Mouse (Mus musculus) layer of hippocampus, adult 2 months (tissue): ENCODE results near the gene Ifit1bl1. TPM values are rescaled to one million over a fixed set of nuclear protein-coding genes. Genes with fewer than 3 reads are reported as not detected.
"Not testable (repeated sequence)": the region's sequence is repeated elsewhere in the genome, so short reads cannot be mapped to it uniquely, and the experiment has no call there.

ENCODE experiments used
- DNase-seq, 2 experiments: peaks; one replicate each; pipeline ENCODE4 v3.0.0; 2022; ENCODE audit warnings: low spot score in 2 of 2
- H3K27ac ChIP-seq: fragments of 200-600 bp; 2 replicates; pipeline ENCODE4 v1.8.1; 2022
- H3K4me3 ChIP-seq: fragments of 200-600 bp; 2 replicates; pipeline ENCODE4 v1.8.1; 2022; ENCODE audit warnings: mild to moderate bottlenecking
- CTCF ChIP-seq: fragments of 200-600 bp; conservative IDR thresholded peaks from 2 replicates; pipeline ENCODE4 v1.8.1; 2022; ENCODE audit warnings: antibody characterized with exemption, mild to moderate bottlenecking, moderate library complexity
- long read RNA-seq, 2 experiments: library from polyadenylated mRNA; stranded (forward); transcript quantifications; one replicate each; pipeline ENCODE4 v2.0.0; 2021; ENCODE audit warnings: borderline mapping rate in 2 of 2
- total RNA-seq, 2 experiments: library from RNA; stranded (reverse); gene quantifications; 2 replicates each; pipeline ENCODE4 v1.2.3; 2021

Ifit1bl1 gene
- 1 to 10 TPM; 1.3 to 1.9 TPM for total RNA-seq
- long read RNA-seq, experiment 1 = 0 reads
- long read RNA-seq, experiment 2, partial matches to known transcripts = 2 of 2 reads
- long read RNA-seq, experiment 2, other reads (novel, unspliced or antisense) = 0 of 2 reads

- not testable (repeated sequence) for H3K27ac ChIP-seq, DNase-seq, H3K4me3 ChIP-seq
These were observed at the start of gene Ifit1bl1 for GRCm38 (mm10) chr19:34601888-34602287. Gene Ifit1bl1 (minus strand): TSS chr19:34601956.

DNA sequence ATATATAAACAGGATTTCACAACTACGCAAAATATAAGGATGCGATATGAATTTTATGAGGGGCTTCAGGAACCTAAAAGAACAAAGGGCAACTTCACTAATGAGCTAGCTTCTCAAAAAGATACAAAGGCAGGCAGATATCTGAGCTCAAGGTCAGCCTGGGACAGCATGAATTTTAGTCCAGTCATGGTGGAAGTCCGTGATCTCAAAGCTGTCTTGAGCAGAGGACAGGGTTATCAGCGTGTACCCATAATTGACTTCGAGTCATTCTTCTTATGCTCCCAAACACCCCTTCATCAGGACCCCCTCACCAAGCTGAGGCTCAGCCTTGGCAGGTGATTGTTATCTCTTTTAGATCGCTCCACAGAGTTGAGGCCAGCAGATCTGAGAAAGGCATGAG lies 49.2 kb upstream of the Ifit1bl1 start:
- TF ChIP-seq CTCF = no peak
- H3K4me3 ChIP-seq = no peak overlapping the region

DNA sequence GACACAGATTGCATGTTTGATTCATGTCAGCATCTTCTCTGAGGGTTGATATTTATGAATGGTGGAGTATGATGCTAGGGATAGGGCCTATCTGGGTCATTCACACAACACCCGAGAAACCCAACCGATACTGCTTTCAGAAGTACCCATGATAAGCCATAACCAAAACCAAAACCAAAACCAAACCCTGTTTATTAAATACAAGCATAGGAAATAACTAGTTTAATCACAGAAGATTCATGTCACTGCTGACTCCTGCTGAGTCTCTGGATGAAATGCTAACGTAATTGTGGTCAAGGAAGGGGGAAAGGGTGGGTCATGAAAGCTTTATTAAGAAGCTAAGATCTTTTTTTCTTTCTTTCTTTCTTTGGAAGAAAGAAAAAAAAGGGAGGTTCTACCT lies 48.5 kb upstream of the Ifit1bl1 start:
- Histone ChIP-seq H3K27ac (no peak overlapping the region), H3K4me3 (no peak overlapping the region)
- DNase-seq = no peak
- no peak for TF ChIP-seq CTCF

More for the DNA sequence above, 49.2 kb upstream of the Ifit1bl1 start:
- DNase-seq = no peak
- H3K27ac ChIP-seq = no peak overlapping the region

- not testable (repeated sequence) for H3K27ac ChIP-seq, H3K4me3 ChIP-seq, DNase-seq
These were observed 45.9 kb upstream of the Ifit1bl1 start for GRCm38 (mm10) chr19:34647630-34648029.

- DNase-seq = no peak
- H3K27ac ChIP-seq = no peak overlapping the region
- TF ChIP-seq CTCF = no peak
- no peak overlapping the region for H3K4me3 ChIP-seq
These were observed 40.9 kb upstream of the Ifit1bl1 start for GRCm38 (mm10) chr19:34642616-34643015.

DNA sequence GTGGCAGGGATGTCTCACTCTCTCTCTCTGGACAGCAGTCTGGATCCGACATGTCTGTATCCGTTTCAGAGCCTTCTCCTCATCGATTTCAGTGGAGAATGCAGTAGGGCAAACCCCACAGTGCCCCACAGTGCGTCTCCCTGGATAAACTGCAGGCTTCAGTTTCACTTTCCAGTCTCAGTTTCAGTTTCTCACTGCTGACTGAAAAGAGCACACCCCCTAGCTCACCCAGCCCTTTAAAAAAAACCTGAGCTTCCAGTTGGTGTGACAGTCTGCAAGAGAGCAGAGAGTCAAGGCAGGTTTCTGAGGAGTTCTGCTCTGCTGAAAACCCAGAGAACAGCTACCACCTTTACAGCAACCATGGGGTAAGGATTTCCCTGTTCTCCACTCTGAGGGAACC lies 38.9 kb upstream of the Ifit1bl1 start, which contains the start of the genes Ifit1bl2 and Ifit1:
Gene Ifit1bl2 (minus strand): TSS at position 121 of the 400 bp plus-strand sequence.
Gene Ifit1 (plus strand): TSS at position 249 of the 400 bp plus-strand sequence.
- Histone ChIP-seq H3K27ac (no peak within 1 kb of the TSS), H3K4me3 (peak within 1 kb of the TSS; percentile 23; the same call in 1 of the 2 replicates)
- DNase-seq = no peak
- TF ChIP-seq CTCF = no peak

DNA sequence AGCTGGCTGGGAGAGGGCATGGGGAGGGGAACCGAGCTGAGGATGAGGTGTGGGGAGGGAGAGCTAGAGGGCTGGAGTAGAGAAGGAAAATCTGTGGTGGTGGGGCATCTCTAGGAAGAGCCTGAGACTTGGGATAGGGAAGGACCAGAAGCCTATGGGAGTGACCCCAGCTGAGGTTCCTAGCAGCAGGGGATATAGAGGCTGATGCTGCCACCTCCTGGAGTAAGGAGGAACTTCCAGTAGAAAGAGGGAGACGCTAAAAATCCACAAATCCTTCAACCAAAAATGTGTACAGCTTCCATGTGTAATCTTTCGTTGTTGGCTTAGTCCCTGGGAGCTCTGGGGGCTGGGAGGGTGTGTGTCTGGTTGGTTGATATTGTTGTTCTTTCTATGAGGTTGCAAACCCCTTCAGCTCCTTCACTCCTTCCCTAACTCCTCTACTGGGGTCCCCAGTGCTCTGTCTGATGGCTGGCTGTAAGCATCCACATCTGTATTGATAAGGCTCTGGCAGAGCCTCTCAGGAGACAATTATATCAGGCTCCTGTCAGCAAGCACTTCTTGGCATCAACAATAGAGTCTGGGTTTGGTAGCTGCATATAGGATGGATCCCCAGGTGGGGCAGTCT lies 35.3 kb upstream of the Ifit1bl1 start:
- DNase-seq = peak; percentile 46 to 70
- TF ChIP-seq CTCF = peak; percentile 95
- Histone ChIP-seq H3K4me3 (no peak overlapping the region), H3K27ac (no peak overlapping the region)

GRCm38 (mm10) chr19:34633484-34633883 lies 31.7 kb upstream of the Ifit1bl1 start:
- Histone ChIP-seq H3K27ac (no peak overlapping the region), H3K4me3 (no peak overlapping the region)
- DNase-seq = no peak
- TF ChIP-seq CTCF = no peak

- no peak overlapping the region for H3K4me3 ChIP-seq
- no peak for DNase-seq
These were observed 29.7 kb upstream of the Ifit1bl1 start for GRCm38 (mm10) chr19:34631487-34631886.

DNA sequence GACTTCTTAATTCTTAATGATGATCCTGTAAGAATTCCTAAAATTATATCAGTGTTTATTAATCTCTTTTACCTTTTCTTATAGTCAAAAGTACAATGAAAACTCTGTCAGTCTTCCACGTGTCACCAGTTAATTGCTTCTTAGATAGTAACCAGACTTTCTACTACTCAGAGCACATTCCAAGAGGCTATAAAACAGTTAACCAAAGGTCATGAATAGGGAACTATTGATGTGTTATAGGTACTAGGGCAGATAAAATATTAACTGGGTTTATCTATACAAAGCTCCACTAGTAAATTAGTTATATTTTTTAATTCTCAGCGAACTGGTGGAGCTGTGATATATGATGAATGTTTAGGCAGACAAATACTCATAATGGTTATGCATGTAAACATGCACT lies 25.7 kb upstream of the Ifit1bl1 start:
- no peak for TF ChIP-seq CTCF
- no peak for DNase-seq
- no peak overlapping the region for H3K4me3 ChIP-seq
- H3K27ac ChIP-seq = no peak overlapping the region

More at GRCm38 (mm10) chr19:34631487-34631886, 29.7 kb upstream of the Ifit1bl1 start:
- TF ChIP-seq CTCF = no peak
- H3K27ac ChIP-seq = no peak overlapping the region

DNA sequence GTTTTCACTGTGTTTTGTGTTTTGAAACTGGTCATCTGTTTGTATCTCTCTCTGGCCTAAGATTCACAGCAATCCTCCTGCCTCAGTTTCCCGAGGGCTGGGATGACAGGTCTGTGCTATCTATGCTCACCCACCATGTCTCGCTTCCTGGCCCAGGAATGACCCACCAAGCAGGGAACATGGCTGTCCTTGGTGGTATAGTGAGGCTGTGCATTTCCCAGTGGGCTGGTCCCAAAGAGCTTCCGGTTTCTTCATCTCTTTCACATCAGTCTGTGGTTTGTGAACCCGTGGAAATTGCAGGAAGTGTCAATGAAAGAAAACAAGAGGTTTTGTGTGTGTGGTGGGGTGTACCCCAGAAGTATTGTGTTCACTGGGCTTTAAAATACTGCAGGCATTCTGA lies 22.9 kb upstream of the Ifit1bl1 start:
- DNase-seq = no peak
- no peak for TF ChIP-seq CTCF
- Histone ChIP-seq H3K27ac (no peak overlapping the region), H3K4me3 (no peak overlapping the region)

GRCm38 (mm10) chr19:34623781-34624180 lies 22.0 kb upstream of the Ifit1bl1 start:
- H3K27ac ChIP-seq = no peak overlapping the region
- no peak for DNase-seq
- no peak for TF ChIP-seq CTCF
- H3K4me3 ChIP-seq = no peak overlapping the region

DNA sequence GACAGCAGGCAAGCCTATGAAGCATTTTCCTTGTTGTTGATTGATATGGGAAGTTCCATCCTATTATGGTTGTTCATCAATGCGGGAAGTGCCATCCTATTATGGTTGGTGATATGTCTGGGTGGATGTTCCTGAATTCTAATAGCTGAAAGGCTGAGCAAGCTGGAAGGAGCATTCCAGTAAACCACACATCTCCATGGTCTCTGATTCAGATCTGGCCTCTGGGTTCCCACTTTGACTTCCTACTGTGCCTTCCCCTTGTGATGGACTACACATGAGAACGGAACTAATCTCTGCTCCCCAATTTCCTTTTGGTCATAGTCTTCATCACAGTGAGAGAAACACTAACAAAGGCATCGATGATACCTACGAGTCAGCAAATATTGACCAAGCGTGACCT lies 19.1 kb upstream of the Ifit1bl1 start:
- TF ChIP-seq CTCF = no peak
- Histone ChIP-seq H3K27ac (no peak overlapping the region), H3K4me3 (no peak overlapping the region)
- no peak for DNase-seq

DNA sequence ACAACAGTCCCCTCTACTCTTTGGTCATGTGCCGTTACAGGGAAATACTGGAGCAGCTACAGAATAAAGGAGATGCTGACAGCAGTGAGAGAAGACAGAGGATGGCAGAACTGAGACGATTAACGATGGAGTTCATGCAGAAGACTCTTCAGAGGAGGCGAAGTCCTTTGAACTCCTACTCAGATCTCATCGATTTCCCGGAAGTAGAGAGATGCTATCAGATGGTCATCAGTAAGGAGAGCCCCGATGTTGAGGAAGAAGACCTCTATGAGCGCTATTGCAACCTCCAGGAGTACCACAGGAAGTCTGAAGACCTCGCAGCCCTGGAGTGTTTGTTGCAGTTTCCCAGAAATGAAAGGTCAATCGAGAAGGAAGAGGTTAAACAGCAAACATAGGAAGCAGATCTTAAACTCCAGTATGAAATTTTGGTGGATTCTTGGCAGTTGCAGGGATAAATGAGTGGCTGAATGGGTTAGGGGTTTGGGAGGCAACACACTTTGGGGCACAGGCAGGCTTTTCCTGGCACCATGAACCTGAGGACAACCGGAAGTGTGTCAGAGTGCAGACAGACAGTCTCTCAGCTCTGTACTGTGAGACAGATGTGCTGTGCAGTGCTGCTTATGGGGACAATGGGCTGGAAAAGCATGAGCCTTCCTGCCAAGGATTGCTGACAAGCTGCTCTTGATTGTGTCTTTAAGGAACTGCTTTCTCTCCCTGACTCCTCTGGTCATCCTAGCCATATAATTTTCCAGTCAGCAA lies 10.7 kb upstream of the Ifit1bl1 start:
- not testable (repeated sequence) for H3K27ac ChIP-seq, H3K4me3 ChIP-seq, DNase-seq

DNA sequence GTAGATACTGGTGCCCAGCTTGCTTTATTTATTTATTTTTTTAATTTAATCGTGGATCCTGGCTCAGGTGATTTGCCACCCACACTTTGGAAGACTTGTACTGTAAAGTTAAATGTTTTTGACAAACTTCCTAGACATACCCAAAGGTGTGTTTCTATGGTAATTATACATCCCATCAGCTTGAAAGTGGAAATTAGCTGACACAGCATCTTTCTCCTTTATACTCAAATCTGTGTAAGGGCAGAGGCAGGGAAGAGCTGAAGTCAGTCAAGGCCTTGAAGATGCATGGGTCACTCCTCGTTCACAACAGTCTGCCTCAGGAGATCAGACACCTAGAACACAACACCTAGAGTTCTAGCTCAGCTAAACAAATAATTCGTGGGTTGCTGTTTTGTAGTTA lies 8.4 kb upstream of the Ifit1bl1 start:
- DNase-seq, H3K4me3 ChIP-seq, H3K27ac ChIP-seq: not testable (repeated sequence)

DNA sequence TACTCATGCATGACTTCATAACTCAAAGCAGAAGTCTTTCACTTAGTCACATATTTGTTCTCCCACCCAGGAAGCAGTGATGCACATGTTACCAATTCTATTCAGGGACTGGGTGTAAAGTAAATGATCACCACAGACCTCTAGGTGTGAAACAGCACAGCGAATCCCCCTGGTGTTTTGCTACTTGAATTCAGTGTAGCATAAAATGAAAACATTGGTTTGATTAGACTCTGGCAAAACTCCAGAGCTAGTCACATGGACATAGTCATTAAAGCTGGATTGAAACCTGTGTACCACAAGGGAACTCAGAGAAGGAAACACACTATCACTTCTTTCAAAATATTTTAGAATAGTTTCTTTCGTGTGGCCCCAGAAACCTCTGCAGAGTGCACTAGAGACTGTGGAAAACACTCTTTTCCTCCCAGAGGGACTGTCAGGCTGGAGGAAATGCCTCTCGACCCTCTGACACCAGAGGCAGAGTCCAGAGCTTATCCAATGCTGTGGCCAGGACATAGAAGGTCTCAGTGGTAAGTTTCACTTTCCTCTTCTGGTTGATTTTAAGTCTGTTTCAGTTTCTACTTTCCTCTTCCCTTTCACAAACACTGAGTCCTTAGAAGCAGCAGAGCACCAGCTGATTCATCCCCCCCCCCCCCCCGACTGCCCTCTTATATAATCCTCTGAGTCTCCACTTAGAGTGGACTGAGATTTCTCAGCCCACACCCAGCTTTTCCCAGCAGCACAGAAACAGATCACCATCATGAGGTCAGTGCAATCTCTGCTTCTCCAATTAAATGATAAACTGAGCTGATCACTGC lies 5.7 kb upstream of the Ifit1bl1 start, which contains the start of gene Ifit3b:
Gene Ifit3b (plus strand): TSS at position 734 of the 815 bp plus-strand sequence.
- H3K27ac ChIP-seq = peak within 1 kb of the TSS; percentile 80
- H3K4me3 ChIP-seq, DNase-seq: not testable (repeated sequence)
